Mouse (Mus musculus) embryonic facial prominence, embryonic 12.5 days (tissue): ENCODE data around the gene Heatr3. TPM values are rescaled to one million over a fixed set of nuclear protein-coding genes. Genes with fewer than 3 reads are reported as not detected.

Experiments
- ATAC-seq: fragments of 200-750 bp; cut with Nextera tagmentation; 2 replicates; pipeline ENCODE4 v1.8.0; 2017; ENCODE audit not compliant: insufficient number of reproducible peaks, insufficient read depth, low FRiP score, low TSS enrichment
- H3K27ac ChIP-seq: fragments of 300-500 bp; sonication (generic); 2 replicates; pipeline ENCODE4 v1.5.1; 2016; ENCODE audit warnings: mild to moderate bottlenecking
- H3K27me3 ChIP-seq: fragments of 300-500 bp; sonication (generic); 2 replicates; pipeline ENCODE4 v1.6.1; 2016; ENCODE audit warnings: mild to moderate bottlenecking, moderate library complexity
- H3K36me3 ChIP-seq: fragments of 300-500 bp; sonication (generic); 2 replicates; pipeline ENCODE4 v1.6.1; 2016; ENCODE audit warnings: mild to moderate bottlenecking
- H3K4me1 ChIP-seq: fragments of 300-500 bp; sonication (generic); 2 replicates; pipeline ENCODE4 v1.6.1; 2016
- H3K4me2 ChIP-seq: fragments of 300-500 bp; sonication (generic); replicated peaks from 2 replicates; pipeline ENCODE4 v1.6.1; 2016; ENCODE audit warnings: mild to moderate bottlenecking, moderate library complexity
- H3K4me3 ChIP-seq: fragments of 300-500 bp; sonication (generic); 2 replicates; pipeline ENCODE4 v1.5.1; 2016; ENCODE audit warnings: mild to moderate bottlenecking
- H3K9ac ChIP-seq: fragments of 300-500 bp; sonication (generic); 2 replicates; pipeline ENCODE4 v1.6.1; 2016; ENCODE audit warnings: mild to moderate bottlenecking, moderate library complexity
- H3K9me3 ChIP-seq: fragments of 300-500 bp; sonication (generic); 2 replicates; pipeline ENCODE4 v1.6.1; 2016; ENCODE audit warnings: mild to moderate bottlenecking, moderate library complexity
- WGBS: fragments of 180-500 bp; shearing (Covaris S2); methylation state at CpG from one replicate; pipeline ENCODE4 v1.1.7; 2016; 5-methylcytosine and 5-hydroxymethylcytosine counted together
- polyA plus RNA-seq: library from polyadenylated mRNA; unstranded; fragments of >200 nt; fragmentation: Nextera tagmentation; extraction: Ambion mirVana; gene quantifications from 2 replicates; pipeline ENCODE4 v1.2.1, GENCODE M21; 2016

Heatr3 gene
- polyA plus RNA-seq, 1 experiment from 2014 or later: 60.6 TPM

GRCm38 (mm10) chr8:88139256-88139655 is 1.6 kb downstream of the Heatr3 start:
- H3K9ac ChIP-seq: no peak overlapping the region
- H3K4me1 ChIP-seq: peaks cover 6% of the 10 kb centered on the region; the same call in 1 of the 2 replicates
- H3K4me3 ChIP-seq: no peak overlapping the region
- no peak overlapping the region for H3K4me2 ChIP-seq
- no peaks in the 10 kb centered on the region for H3K27me3 ChIP-seq
- WGBS: 95% methylated on average over 3 of the region's 3 CpGs
- no peaks in the 10 kb centered on the region for H3K9me3 ChIP-seq
- no peak for ATAC-seq
- H3K27ac ChIP-seq: no peak overlapping the region
- H3K36me3 ChIP-seq: peaks cover 35% of the 10 kb centered on the region

DNA sequence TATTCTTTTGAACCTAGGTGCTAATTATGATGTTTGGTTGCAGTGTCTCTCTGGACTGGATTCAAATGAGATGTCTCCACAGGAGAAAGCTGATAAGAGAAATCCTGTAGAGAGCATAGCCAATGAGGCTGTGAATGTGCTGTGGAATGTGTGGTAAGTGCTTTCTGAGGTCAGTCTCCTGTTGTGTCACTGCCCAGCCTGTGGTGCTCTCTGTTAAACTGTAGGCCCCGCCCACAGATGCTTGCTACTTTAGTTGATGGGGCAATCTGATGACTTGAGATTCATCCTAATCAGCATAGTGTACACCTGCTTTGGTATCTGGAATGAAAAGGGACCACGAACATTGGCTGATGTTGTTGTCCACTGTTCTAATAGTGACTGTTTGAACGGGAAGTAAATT is 4.0 kb downstream of the Heatr3 start:
- Histone ChIP-seq H3K4me1 (peaks cover 6% of the 10 kb centered on the region; the same call in 1 of the 2 replicates), H3K9me3 (no peaks in the 10 kb centered on the region), H3K36me3 (peaks cover 35% of the 10 kb centered on the region), H3K4me3 (no peak overlapping the region), H3K4me2 (no peak overlapping the region), H3K27ac (no peak overlapping the region), H3K27me3 (no peaks in the 10 kb centered on the region), H3K9ac (no peak overlapping the region)
- ATAC-seq: no peak
- 88% methylated on average over 3 of the region's 3 CpGs for WGBS

GRCm38 (mm10) chr8:88144041-88144440 is 6.4 kb downstream of the Heatr3 start:
- H3K27me3 ChIP-seq: no peaks in the 10 kb centered on the region
- H3K36me3 ChIP-seq: peaks cover 56% of the 10 kb centered on the region
- no peak overlapping the region for H3K4me3 ChIP-seq
- H3K4me2 ChIP-seq: no peak overlapping the region
- H3K9ac ChIP-seq: no peak overlapping the region
- no peaks in the 10 kb centered on the region for H3K9me3 ChIP-seq
- no peaks in the 10 kb centered on the region for H3K4me1 ChIP-seq
- 91% methylated on average over 5 of the region's 5 CpGs for WGBS
- no peak overlapping the region for H3K27ac ChIP-seq
- no peak for ATAC-seq

GRCm38 (mm10) chr8:88150910-88151371 is 13.3 kb downstream of the Heatr3 start:
- ATAC-seq: no peak
- H3K36me3 ChIP-seq: peaks cover 72% of the 10 kb centered on the region

GRCm38 (mm10) chr8:88160237-88160995 is 22.8 kb downstream of the Heatr3 start:
- no peak overlapping the region for H3K9ac ChIP-seq
- WGBS: 90% methylated on average over 10 of the region's 10 CpGs
- peaks cover 80% of the 10 kb centered on the region for H3K36me3 ChIP-seq
- no peaks in the 10 kb centered on the region for H3K4me1 ChIP-seq
- no peaks in the 10 kb centered on the region for H3K9me3 ChIP-seq
- no peak for ATAC-seq
- H3K27ac ChIP-seq: no peak overlapping the region
- H3K4me3 ChIP-seq: no peak overlapping the region
- no peaks in the 10 kb centered on the region for H3K27me3 ChIP-seq
- H3K4me2 ChIP-seq: no peak overlapping the region

More at GRCm38 (mm10) chr8:88150910-88151371, 13.3 kb downstream of the Heatr3 start:
- Histone ChIP-seq H3K9me3 (no peaks in the 10 kb centered on the region), H3K27me3 (no peaks in the 10 kb centered on the region), H3K9ac (no peak overlapping the region), H3K4me2 (no peak overlapping the region), H3K4me3 (no peak overlapping the region), H3K4me1 (no peaks in the 10 kb centered on the region), H3K27ac (no peak overlapping the region)
- WGBS: 92% methylated on average over 6 of the region's 6 CpGs

DNA sequence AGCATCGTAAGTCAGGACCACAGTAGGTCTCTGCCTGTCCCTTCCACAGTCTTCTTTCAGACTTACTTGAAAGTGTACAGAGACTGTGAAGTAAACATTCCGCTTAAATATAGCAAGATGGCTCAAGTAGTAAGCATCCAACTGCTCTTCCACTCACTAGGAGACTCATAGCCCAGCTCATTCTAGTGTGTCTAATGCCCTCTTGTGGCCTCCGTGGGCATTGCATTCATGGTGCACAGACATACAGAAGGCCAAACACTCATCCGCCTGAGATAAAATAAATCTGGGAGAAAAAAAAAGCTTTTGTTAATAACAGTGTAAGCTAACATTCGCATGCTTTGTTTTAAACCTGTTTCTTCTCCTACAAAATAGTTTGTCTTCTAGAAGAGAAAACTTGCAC is 23.8 kb downstream of the Heatr3 start:
- Histone ChIP-seq H3K27ac (no peak overlapping the region), H3K36me3 (peaks cover 80% of the 10 kb centered on the region), H3K9me3 (no peaks in the 10 kb centered on the region), H3K4me2 (no peak overlapping the region), H3K4me1 (no peaks in the 10 kb centered on the region), H3K9ac (no peak overlapping the region), H3K27me3 (no peaks in the 10 kb centered on the region), H3K4me3 (no peak overlapping the region)
- ATAC-seq: no peak
- 76% methylated on average over 5 of the region's 5 CpGs for WGBS

- Histone ChIP-seq H3K4me1 (no peaks in the 10 kb centered on the region), H3K9me3 (no peaks in the 10 kb centered on the region), H3K4me3 (no peak overlapping the region), H3K27ac (no peak overlapping the region), H3K36me3 (peaks cover 15% of the 10 kb centered on the region), H3K9ac (no peak overlapping the region), H3K4me2 (no peak overlapping the region), H3K27me3 (no peaks in the 10 kb centered on the region)
- WGBS: 87% methylated on average over 7 of the region's 7 CpGs
- no peak for ATAC-seq
These were observed 37.6 kb downstream of the Heatr3 start for GRCm38 (mm10) chr8:88175264-88175663.

- Histone ChIP-seq H3K9ac (no peak overlapping the region), H3K4me2 (no peak overlapping the region), H3K4me3 (no peak overlapping the region), H3K4me1 (no peaks in the 10 kb centered on the region), H3K36me3 (peaks cover 4% of the 10 kb centered on the region; the same call in 1 of the 2 replicates), H3K27me3 (no peaks in the 10 kb centered on the region), H3K27ac (no peak overlapping the region), H3K9me3 (no peaks in the 10 kb centered on the region)
- no peak for ATAC-seq
- WGBS: 90% methylated on average over 8 of the region's 8 CpGs
These were observed 39.6 kb downstream of the Heatr3 start for GRCm38 (mm10) chr8:88177291-88177690.

- H3K36me3 ChIP-seq: no peaks in the 10 kb centered on the region
- H3K9ac ChIP-seq: no peak overlapping the region
- no peaks in the 10 kb centered on the region for H3K27me3 ChIP-seq
- WGBS: 86% methylated on average over 2 of the region's 2 CpGs
- H3K4me3 ChIP-seq: no peak overlapping the region
- no peak overlapping the region for H3K27ac ChIP-seq
- no peaks in the 10 kb centered on the region for H3K9me3 ChIP-seq
- no peak overlapping the region for H3K4me2 ChIP-seq
- H3K4me1 ChIP-seq: no peaks in the 10 kb centered on the region
- ATAC-seq: no peak
These were observed 45.5 kb downstream of the Heatr3 start for GRCm38 (mm10) chr8:88183121-88183520.

- Histone ChIP-seq H3K27ac (no peak overlapping the region), H3K9ac (no peak overlapping the region), H3K4me1 (no peaks in the 10 kb centered on the region), H3K27me3 (no peaks in the 10 kb centered on the region), H3K4me2 (no peak overlapping the region), H3K4me3 (no peak overlapping the region), H3K36me3 (no peaks in the 10 kb centered on the region), H3K9me3 (no peaks in the 10 kb centered on the region)
- no peak for ATAC-seq
- 88% methylated on average over 1 of the region's 1 CpGs for WGBS
These were observed 47.3 kb downstream of the Heatr3 start for GRCm38 (mm10) chr8:88184914-88185313.

GRCm38 (mm10) chr8:88185716-88186115 is 48.1 kb downstream of the Heatr3 start:
- H3K27ac ChIP-seq: no peak overlapping the region
- ATAC-seq: no peak
- 84% methylated on average over 6 of the region's 6 CpGs for WGBS
- H3K36me3 ChIP-seq: no peaks in the 10 kb centered on the region
- no peaks in the 10 kb centered on the region for H3K9me3 ChIP-seq
- H3K4me3 ChIP-seq: no peak overlapping the region
- no peaks in the 10 kb centered on the region for H3K27me3 ChIP-seq
- H3K4me1 ChIP-seq: no peaks in the 10 kb centered on the region
- no peak overlapping the region for H3K4me2 ChIP-seq
- H3K9ac ChIP-seq: no peak overlapping the region

- Histone ChIP-seq H3K4me1 (peaks cover 21% of the 10 kb centered on the region), H3K36me3 (no peaks in the 10 kb centered on the region), H3K4me3 (no peak overlapping the region), H3K27ac (no peak overlapping the region), H3K4me2 (no peak overlapping the region), H3K27me3 (no peaks in the 10 kb centered on the region), H3K9me3 (no peaks in the 10 kb centered on the region), H3K9ac (no peak overlapping the region)
- no peak for ATAC-seq
- 61% methylated on average over 3 of the region's 3 CpGs for WGBS
These were observed 59.7 kb downstream of the Heatr3 start for GRCm38 (mm10) chr8:88197328-88197727.
